Mouse (Mus musculus) layer of hippocampus, adult 9-10 months (tissue): ENCODE results near the gene Il24.

Source experiments
- DNase-seq: peaks from one replicate; pipeline ENCODE4 v3.0.0; 2022; ENCODE audit warnings: low spot score

Gene Il24

GRCm38 (mm10) chr1:130854819-130855218 is 32.4 kb downstream of the Il24 start:
- no peak for DNase-seq

GRCm38 (mm10) chr1:130850405-130850804 is 36.8 kb downstream of the Il24 start:
- DNase-seq: no peak

- DNase-seq: no peak
These were observed 37.6 kb downstream of the Il24 start for GRCm38 (mm10) chr1:130849530-130850214.

GRCm38 (mm10) chr1:130844516-130844915 is 42.7 kb downstream of the Il24 start:
- DNase-seq: no peak

GRCm38 (mm10) chr1:130841621-130842020 is 45.6 kb downstream of the Il24 start:
- no peak for DNase-seq

- DNase-seq: no peak
These were observed 46.5 kb downstream of the Il24 start for GRCm38 (mm10) chr1:130840599-130841379.

GRCm38 (mm10) chr1:130838288-130838687 is 49.0 kb downstream of the Il24 start:
- no peak for DNase-seq

GRCm38 (mm10) chr1:130835161-130835936 is 51.9 kb downstream of the Il24 start:
- DNase-seq: peak; percentile 11

- DNase-seq: no peak
These were observed 54.8 kb downstream of the Il24 start for GRCm38 (mm10) chr1:130832230-130833149.
